Mouse (Mus musculus): ENCODE results near the gene Scamp2. TPM values are rescaled to one million over a fixed set of nuclear protein-coding genes. Genes with fewer than 3 reads are reported as not detected.

Scamp2 gene
- polyA plus RNA-seq (2015; fragmentation: Nextera tagmentation; extraction: Ambion mirVana): 23.6 and 26.2 TPM in 2 replicates

DNA sequence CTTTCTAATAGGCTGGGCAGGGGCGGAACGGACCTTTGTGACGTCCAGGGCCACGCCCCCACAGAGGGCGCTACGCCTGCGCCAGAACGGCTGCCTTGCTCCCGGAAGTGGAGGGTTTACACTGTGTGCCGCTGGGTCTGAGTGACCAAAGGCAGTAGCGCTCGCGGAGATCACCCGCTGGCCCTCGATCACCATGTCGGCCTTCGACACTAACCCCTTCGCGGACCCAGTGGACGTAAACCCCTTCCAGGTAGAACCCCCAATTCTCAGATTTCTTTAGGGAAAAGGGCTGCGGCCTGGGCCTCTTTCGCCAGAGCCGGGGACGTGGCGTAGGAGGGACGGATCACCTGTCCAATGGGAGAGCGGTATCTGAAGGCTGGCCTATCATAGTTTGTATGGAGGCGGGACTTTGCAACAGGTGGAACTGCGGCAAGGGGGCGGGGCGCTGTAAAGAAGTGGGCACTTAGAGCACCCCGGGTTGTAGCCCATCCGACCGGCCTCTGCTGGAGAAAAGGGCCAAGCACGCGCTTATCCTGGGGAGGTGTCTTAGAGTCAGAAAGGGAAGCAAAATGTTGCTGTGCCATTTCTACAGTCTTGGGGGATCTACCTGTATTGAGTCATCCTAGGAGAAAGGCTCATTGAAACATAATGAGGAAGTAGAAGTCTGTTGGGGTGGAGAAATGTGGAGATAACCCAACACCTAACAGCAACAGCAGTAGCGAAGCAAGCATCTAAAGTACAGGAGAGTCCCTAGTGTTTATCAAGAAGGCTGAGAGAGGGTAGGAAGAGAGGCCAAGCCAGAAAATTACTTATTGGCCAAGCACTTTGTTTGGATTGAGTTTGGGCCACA, at the start of gene Scamp2:
Gene Scamp2, plus strand, starts transcription at position 83 of the 850 bp plus-strand sequence.
- Histone ChIP-seq H3K27me3 (ENCODE audit: control insufficient read depth, insufficient read depth, low read depth, low read length) (no peaks in the 10 kb centered on the region), H3K4me3 (ENCODE audit: low read depth, low read length) (peak within 1 kb of the TSS; percentile 84), H3K9ac (ENCODE audit: low read depth, low read length) (peak within 1 kb of the TSS; percentile 83), H3K4me2 (ENCODE audit: low read depth, low read length) (peak within 1 kb of the TSS; percentile 85), H3K9me3 (replicated peaks; ENCODE audit: control insufficient read depth, low read length) (no peaks in the 10 kb centered on the region), H3K36me3 (ENCODE audit: control insufficient read depth, insufficient read depth) (no peaks in the 10 kb centered on the region), H3K27ac (ENCODE audit: low read length) (peak within 1 kb of the TSS; percentile 80), H3K4me1 (ENCODE audit: control insufficient read depth, low read depth, low read length) (peaks cover 18% of the 10 kb centered on the region)
- peak; percentile 99 for ATAC-seq (ENCODE audit: low read depth)
- WGBS (ENCODE audit: insufficient replicate concordance): under 1% methylated on average over 37 of the region's 37 CpGs

DNA sequence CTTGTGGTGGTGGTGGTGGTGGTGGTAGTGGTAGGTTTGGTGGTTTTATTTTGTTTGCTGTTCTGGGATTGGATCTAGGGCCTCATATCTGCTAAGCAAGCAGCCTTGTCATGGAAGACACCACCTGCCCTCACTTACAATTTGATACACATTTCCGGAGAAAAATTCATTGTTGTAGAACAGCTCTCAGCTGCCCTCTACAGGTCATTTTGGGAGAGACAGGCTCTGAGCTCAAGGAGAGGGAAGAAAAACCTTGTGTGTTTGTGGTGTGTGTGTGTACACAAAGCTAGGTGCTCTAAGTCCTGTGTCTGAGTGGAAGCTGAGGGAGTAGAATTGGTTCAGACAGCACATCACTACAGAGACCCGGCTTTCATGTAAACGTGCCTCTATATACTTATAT, 43.6 kb upstream of the Scamp2 start:
- Histone ChIP-seq H3K4me1 (ENCODE audit: control insufficient read depth, low read depth, low read length) (peaks cover 6% of the 10 kb centered on the region; the same call in 1 of the 2 replicates), H3K9ac (ENCODE audit: low read depth, low read length) (no peak overlapping the region), H3K4me2 (ENCODE audit: low read depth, low read length) (no peak overlapping the region), H3K4me3 (ENCODE audit: low read depth, low read length) (no peak overlapping the region), H3K27me3 (ENCODE audit: control insufficient read depth, insufficient read depth, low read depth, low read length) (no peaks in the 10 kb centered on the region), H3K9me3 (replicated peaks; ENCODE audit: control insufficient read depth, low read length) (no peaks in the 10 kb centered on the region), H3K27ac (ENCODE audit: low read length) (no peak overlapping the region), H3K36me3 (ENCODE audit: control insufficient read depth, insufficient read depth) (no peaks in the 10 kb centered on the region)
- 8% methylated on average over 3 of the region's 3 CpGs for WGBS (ENCODE audit: insufficient replicate concordance)
- no peak for ATAC-seq (ENCODE audit: low read depth)

DNA sequence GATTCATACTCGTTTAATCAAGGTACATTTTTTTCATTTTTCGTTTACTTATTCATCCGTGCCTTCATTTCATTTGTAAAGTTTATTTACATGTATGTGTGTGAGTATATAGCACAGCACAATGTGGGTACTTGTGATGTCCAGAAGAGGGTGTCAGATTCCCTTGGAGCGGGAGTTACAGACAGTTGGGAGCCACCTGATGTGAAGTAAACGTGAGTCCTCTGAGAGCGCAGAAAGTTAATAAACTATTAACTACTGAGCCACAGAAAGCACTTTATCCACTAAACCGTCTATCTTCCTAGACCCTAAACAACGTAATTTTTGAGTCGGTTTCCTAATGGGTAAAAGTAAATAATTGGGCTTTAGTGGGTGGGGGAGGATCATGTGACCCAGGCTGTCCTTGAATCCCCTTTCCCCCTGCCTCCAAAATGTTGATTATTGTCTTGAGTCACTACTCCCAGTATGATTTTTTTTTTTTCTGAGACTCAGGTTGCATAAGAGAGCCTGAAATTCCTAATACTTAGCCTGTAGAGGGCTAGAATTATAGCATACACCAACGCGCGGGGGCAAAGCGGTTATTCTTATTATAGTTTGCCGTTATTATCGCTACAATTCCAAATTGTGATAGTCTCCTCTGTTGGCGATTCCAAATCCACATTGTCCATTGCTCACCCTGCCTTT, 40.2 kb upstream of the Scamp2 start:
- Histone ChIP-seq H3K4me2 (ENCODE audit: low read depth, low read length) (peak overlapping the region; percentile 93), H3K36me3 (ENCODE audit: control insufficient read depth, insufficient read depth) (no peaks in the 10 kb centered on the region), H3K9me3 (replicated peaks; ENCODE audit: control insufficient read depth, low read length) (no peaks in the 10 kb centered on the region), H3K4me3 (ENCODE audit: low read depth, low read length) (peak overlapping the region; percentile 97), H3K27ac (ENCODE audit: low read length) (peak overlapping the region; percentile 81), H3K9ac (ENCODE audit: low read depth, low read length) (peak overlapping the region; percentile 73), H3K27me3 (ENCODE audit: control insufficient read depth, insufficient read depth, low read depth, low read length) (no peaks in the 10 kb centered on the region), H3K4me1 (ENCODE audit: control insufficient read depth, low read depth, low read length) (peaks cover 30% of the 10 kb centered on the region)
- WGBS (ENCODE audit: insufficient replicate concordance): 27% methylated on average over 16 of the region's 16 CpGs
- ATAC-seq (ENCODE audit: low read depth): peak; percentile 2

DNA sequence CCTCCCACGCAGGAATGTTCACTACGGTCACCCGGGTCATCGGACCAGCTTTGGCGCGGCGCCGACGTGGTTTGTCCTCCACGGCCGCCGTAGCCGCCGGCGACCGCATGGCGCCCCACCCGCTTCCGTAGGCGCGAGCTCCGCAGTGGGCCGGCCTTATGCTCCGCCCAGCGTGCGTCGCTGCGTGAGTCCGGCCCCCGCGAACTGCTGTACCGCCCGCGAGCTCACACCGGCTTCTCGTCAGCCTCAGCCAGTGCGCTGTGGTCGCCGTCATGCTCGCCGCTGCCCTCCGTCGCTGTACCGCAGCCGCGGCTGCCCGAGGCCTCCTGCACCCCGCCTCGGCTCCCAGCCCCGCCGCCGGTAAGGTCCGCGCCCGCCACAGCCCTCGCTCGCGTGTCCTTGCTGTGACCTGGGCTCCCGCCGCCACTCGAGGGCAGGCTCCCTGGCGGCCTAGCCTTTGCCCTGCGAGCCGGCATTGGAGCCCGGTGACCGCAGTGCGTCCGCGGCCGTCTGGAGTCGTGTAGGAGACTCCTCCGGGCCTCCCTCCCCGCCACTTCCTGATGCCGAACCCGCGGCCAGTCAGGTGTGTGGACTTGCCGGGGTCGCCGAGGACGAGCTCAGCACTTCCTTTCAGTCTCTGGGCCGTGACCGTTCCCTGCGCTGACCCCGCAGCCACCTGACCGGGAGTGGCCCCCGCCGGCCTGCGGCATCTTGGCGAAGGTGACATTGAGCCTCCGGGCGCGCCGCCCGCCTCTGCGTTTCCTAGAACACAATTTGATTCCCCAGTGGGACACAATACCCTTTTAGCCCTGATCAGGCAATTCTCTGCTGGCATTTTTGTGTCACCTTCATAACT, 39.5 kb upstream of the Scamp2 start, which contains the start of gene Cox5a:
Gene Cox5a, plus strand, starts transcription at position 219 of the 856 bp plus-strand sequence.
- H3K27me3 ChIP-seq (ENCODE audit: control insufficient read depth, insufficient read depth, low read depth, low read length): no peaks in the 10 kb centered on the region
- H3K9me3 ChIP-seq (replicated peaks; ENCODE audit: control insufficient read depth, low read length): no peaks in the 10 kb centered on the region

DNA sequence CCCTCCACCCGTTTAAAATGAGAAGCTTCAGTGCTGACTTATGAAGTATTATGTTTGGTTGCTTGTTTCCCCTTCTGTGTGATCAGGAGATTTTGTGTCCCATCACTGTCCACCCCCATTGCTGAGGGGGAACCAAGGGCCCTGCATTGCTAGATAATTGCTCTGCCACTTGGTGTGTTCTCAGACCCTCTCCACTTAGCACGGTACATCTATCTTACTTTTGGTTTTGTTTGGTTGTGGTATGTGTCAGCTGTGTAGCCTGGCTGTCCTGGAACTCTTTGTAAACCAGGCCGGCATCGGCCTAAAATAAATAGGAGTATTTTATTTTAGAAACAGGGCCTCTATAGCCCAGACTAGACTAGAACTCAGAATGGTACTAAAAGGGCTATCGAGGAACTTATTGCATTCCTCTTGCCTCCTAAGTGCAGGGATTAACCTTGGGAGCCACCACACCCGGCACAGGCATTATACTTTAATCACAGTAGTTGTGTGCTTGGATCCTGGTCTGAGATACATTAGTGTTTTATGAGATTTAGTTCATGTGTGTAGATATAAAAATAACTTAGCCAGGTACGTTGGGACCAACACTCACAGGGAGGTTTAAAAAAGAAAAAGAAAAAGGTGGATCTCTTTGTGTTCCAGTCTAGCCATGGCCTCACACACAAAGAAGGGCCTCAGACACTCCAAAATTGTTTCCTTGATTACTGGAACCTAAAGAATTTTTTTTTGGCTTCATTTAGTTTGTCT, 38.5 kb upstream of the Scamp2 start:
- H3K27ac ChIP-seq (ENCODE audit: low read length): peak overlapping the region; percentile 97
- peak overlapping the region; percentile 97 for H3K4me3 ChIP-seq (ENCODE audit: low read depth, low read length)
- H3K9ac ChIP-seq (ENCODE audit: low read depth, low read length): peak overlapping the region; percentile 97
- H3K27me3 ChIP-seq (ENCODE audit: control insufficient read depth, insufficient read depth, low read depth, low read length): no peaks in the 10 kb centered on the region
- ATAC-seq (ENCODE audit: low read depth): no peak
- no peaks in the 10 kb centered on the region for H3K36me3 ChIP-seq (ENCODE audit: control insufficient read depth, insufficient read depth)
- H3K4me2 ChIP-seq (ENCODE audit: low read depth, low read length): peak overlapping the region; percentile 93
- WGBS (ENCODE audit: insufficient replicate concordance): 31% methylated on average over 7 of the region's 7 CpGs
- H3K9me3 ChIP-seq (replicated peaks; ENCODE audit: control insufficient read depth, low read length): no peaks in the 10 kb centered on the region
- H3K4me1 ChIP-seq (ENCODE audit: control insufficient read depth, low read depth, low read length): peaks cover 39% of the 10 kb centered on the region

More for the DNA sequence above, 39.5 kb upstream of the Scamp2 start, which contains the start of gene Cox5a:
- H3K4me3 ChIP-seq (ENCODE audit: low read depth, low read length): peak within 1 kb of the TSS; percentile 97
- peak within 1 kb of the TSS; percentile 97 for H3K27ac ChIP-seq (ENCODE audit: low read length)
- H3K9ac ChIP-seq (ENCODE audit: low read depth, low read length): peak within 1 kb of the TSS; percentile 97
- under 1% methylated on average over 94 of the region's 95 CpGs for WGBS (ENCODE audit: insufficient replicate concordance)
- H3K4me1 ChIP-seq (ENCODE audit: control insufficient read depth, low read depth, low read length): peaks cover 33% of the 10 kb centered on the region
- H3K36me3 ChIP-seq (ENCODE audit: control insufficient read depth, insufficient read depth): no peaks in the 10 kb centered on the region
- peak within 1 kb of the TSS; percentile 93 for H3K4me2 ChIP-seq (ENCODE audit: low read depth, low read length)
- ATAC-seq (ENCODE audit: low read depth): peak; percentile 99

DNA sequence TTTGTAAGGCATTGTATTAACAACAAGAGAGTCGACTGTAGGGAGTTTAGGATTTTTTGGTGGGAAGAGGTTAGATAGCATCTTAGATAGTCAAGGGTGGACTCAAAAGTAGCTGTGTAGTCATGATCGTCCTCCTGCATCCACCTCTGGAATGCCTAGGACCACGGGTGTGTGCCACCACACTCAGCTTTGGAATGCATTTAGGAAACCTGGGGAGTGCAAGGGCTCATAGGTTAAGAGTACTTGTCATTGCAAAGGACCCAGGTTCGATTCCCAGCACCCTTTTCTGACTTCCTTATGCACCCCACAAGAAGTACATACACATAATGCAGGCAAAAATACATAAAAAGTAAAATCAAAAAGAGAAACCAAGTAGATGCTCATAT, 37.9 kb upstream of the Scamp2 start:
- H3K4me2 ChIP-seq (ENCODE audit: low read depth, low read length): peak overlapping the region; percentile 93
- H3K36me3 ChIP-seq (ENCODE audit: control insufficient read depth, insufficient read depth): no peaks in the 10 kb centered on the region
- H3K27ac ChIP-seq (ENCODE audit: low read length): no peak overlapping the region
- WGBS (ENCODE audit: insufficient replicate concordance): 58% methylated on average over 4 of the region's 4 CpGs
- no peak for ATAC-seq (ENCODE audit: low read depth)
- H3K9ac ChIP-seq (ENCODE audit: low read depth, low read length): peak overlapping the region; percentile 97; the same call in 1 of the 2 replicates
- peaks cover 39% of the 10 kb centered on the region for H3K4me1 ChIP-seq (ENCODE audit: control insufficient read depth, low read depth, low read length)
- H3K9me3 ChIP-seq (replicated peaks; ENCODE audit: control insufficient read depth, low read length): no peaks in the 10 kb centered on the region
- H3K27me3 ChIP-seq (ENCODE audit: control insufficient read depth, insufficient read depth, low read depth, low read length): no peaks in the 10 kb centered on the region
- H3K4me3 ChIP-seq (ENCODE audit: low read depth, low read length): no peak overlapping the region

DNA sequence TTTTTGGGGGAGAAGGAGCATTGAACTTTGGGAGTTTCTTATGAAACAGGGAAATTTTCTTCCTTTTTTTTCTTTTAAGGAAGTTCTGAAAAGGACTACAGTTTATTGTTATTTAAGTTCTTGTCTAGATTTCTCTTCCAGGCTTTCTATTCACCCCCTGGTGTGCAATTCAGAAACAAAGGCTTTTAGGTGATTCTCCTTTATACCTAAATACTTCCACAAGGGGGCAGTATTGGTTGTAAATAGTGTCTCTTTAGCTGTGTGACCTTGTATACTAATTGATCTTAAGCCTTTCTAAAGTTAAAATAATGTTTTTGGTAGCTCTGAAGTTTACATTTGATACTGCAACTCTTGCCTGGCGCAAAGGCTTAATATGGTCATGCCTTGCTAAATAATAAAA, 37.0 kb upstream of the Scamp2 start:
- H3K4me2 ChIP-seq (ENCODE audit: low read depth, low read length): 0 out of 2 replicates have a peak overlapping the region, but pooled peaks have one; percentile 3
- H3K4me1 ChIP-seq (ENCODE audit: control insufficient read depth, low read depth, low read length): peaks cover 39% of the 10 kb centered on the region
- H3K36me3 ChIP-seq (ENCODE audit: control insufficient read depth, insufficient read depth): peaks cover 2% of the 10 kb centered on the region
- H3K27me3 ChIP-seq (ENCODE audit: control insufficient read depth, insufficient read depth, low read depth, low read length): no peaks in the 10 kb centered on the region
- ATAC-seq (ENCODE audit: low read depth): no peak
- H3K4me3 ChIP-seq (ENCODE audit: low read depth, low read length): no peak overlapping the region
- no peaks in the 10 kb centered on the region for H3K9me3 ChIP-seq (replicated peaks; ENCODE audit: control insufficient read depth, low read length)
- no peak overlapping the region; the same call in 1 of the 2 replicates for H3K9ac ChIP-seq (ENCODE audit: low read depth, low read length)
- H3K27ac ChIP-seq (ENCODE audit: low read length): no peak overlapping the region
- WGBS (ENCODE audit: insufficient replicate concordance): 35% methylated on average over 1 of the region's 1 CpGs

DNA sequence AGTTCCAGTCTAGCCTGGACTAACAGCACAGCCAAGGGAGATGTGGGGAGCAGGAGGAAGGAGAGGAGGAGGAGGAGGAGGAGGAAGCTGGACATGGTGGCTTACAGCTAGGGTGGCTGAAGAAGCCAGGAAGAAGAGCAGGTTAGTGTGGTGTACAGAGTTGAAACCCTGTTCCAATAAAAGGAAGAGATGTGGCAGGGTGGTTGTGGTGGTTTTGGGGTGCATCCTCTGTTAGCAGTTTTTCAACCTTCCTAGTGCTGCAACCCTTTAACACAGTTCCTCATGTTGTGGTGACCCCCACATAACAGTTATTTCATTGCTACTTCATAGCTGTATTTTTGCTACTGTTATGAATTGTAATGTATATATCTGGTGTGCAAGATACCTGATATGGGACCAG, 36.3 kb upstream of the Scamp2 start:
- peaks cover 5% of the 10 kb centered on the region for H3K36me3 ChIP-seq (ENCODE audit: control insufficient read depth, insufficient read depth)
- peaks cover 39% of the 10 kb centered on the region for H3K4me1 ChIP-seq (ENCODE audit: control insufficient read depth, low read depth, low read length)
- H3K9me3 ChIP-seq (replicated peaks; ENCODE audit: control insufficient read depth, low read length): no peaks in the 10 kb centered on the region
- H3K9ac ChIP-seq (ENCODE audit: low read depth, low read length): no peak overlapping the region; the same call in 1 of the 2 replicates
- H3K4me3 ChIP-seq (ENCODE audit: low read depth, low read length): no peak overlapping the region
- H3K27me3 ChIP-seq (ENCODE audit: control insufficient read depth, insufficient read depth, low read depth, low read length): no peaks in the 10 kb centered on the region
- no peak for ATAC-seq (ENCODE audit: low read depth)
- 0 out of 2 replicates have a peak overlapping the region, but pooled peaks have one; percentile 3 for H3K4me2 ChIP-seq (ENCODE audit: low read depth, low read length)
- H3K27ac ChIP-seq (ENCODE audit: low read length): no peak overlapping the region

All from liver, embryonic 16.5 days (tissue).